Mouse (Mus musculus): Measurements from ENCODE around the gene Atoh1.

DNA sequence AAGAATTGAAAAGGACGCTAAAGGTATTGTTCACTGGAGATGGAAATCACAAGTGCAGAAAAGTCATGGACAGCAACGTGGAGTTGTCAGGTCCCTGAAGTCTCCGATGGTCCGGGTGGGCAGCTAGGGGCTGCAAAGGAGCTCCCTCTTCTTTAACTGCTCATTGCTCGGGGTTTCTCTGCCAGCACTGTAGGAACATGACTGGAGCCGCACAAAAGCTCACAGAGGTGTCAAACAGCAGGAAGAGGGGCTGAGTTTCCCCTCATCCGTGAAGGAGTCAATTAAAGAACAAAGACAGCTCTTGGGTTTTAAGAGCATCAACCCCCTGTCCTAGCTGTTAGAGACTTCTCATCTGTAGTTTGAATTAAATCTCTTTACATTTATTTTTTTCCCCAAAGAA lies 44.5 kb downstream of the Atoh1 start:
- TF ChIP-seq POLR2A (IDR thresholded peaks at IDR 0.05; ENCODE audit: control insufficient read depth, extremely low read depth, insufficient read depth, low read length, poor library complexity): no peak
- TF ChIP-seq CTCF (IDR thresholded peaks at IDR 0.05; ENCODE audit: borderline replicate concordance, control insufficient read depth, extremely low read depth, insufficient read depth, low read length, poor library complexity): no peak
